Mouse (Mus musculus): Measurements from ENCODE around the gene Lpp. TPM values are rescaled to one million over a fixed set of nuclear protein-coding genes. Genes with fewer than 3 reads are reported as not detected.

Gene Lpp
- total RNA-seq, 2 experiments from 2014 or later, result 17.7 to 18.0 TPM

GRCm38 (mm10) chr16:24483527-24484101 lies 90.3 kb downstream of the Lpp start:
- Histone ChIP-seq H3K27ac (peak overlapping the region; percentile 95), H3K4me3 (peak overlapping the region; percentile 65)
- intact Hi-C loops (cut with DNase I), result loop anchor here (1.0 to 10.0 kb wide), 6 partner anchors 81 to 501 kb away; no protein-coding TSS in a partner anchor
- TF ChIP-seq CTCF (IDR thresholded peaks at IDR 0.05), result peak; percentile 37
- DNase-seq, result peak; percentile 90

DNA sequence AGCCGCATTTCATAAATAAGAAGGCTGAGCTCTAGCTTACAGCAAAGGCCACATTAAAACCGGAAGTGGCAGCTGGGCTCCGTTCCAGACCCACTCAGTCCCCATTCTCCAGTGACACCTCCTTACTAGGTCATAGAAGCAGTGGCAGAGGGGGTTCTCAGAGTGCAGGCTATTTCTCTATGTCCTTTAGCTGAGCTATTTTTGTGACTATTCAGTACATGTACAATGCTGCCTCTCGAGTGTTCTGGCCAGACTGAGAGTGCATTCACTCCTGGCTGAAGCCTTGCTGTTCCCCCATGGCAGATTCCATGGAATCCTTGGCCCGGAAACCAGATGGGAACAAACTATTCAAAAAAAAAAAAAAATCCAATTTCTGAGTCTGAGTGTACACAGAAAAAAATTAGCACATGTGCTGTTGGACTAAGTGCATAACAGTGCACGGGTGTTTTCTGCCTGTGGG lies 94.5 kb downstream of the Lpp start:
- DNase-seq, result peak; percentile 81
- H3K4me3 ChIP-seq, result no peak overlapping the region; the same call in 1 of the 2 replicates
- TF ChIP-seq CTCF (IDR thresholded peaks at IDR 0.05), result no peak; the same call in 1 of the 2 replicates
- H3K27ac ChIP-seq, result peak overlapping the region; percentile 90
- intact Hi-C loops (cut with DNase I), result loop anchor here (10.0 kb wide), 1 partner anchor 333 kb away; no protein-coding TSS in a partner anchor

DNA sequence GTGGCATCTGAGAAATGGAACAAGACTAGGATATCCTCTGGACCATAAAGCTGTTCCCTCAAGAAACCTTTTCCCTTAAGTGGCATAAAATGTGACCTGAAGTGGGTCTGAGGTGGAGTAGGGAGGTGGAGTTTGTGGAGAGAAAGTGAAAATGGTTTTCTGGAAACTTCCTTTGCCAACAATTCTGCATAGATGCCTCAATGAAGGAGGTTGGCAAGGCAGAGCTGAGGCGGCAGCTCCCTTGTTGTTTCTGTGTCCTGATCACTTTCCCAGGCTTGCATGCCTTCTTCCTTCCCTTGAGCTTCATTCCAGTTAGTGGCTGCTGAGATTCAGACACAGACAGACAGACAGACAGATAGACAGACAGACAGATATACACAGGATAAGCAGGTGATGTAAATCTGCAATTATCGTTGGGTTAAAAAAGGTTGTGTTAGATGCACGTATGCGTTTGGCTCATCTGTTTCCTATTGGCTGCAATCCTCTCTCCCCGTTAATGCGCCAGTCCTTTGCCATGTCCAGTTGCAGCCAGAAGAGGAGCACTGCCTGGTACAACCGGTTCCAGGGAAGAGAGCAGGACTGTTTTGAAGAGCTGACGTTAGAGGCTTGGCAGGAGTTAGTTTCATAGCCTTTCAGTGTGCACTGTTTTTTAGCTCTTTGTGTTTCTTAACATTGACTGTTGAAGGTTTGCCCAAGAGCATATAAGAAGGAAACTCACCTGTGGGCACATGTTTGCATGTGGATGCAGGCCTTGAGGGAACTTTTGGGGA lies 96.4 kb downstream of the Lpp start:
- Histone ChIP-seq H3K27ac (peak overlapping the region; percentile 90), H3K4me3 (no peak overlapping the region)
- intact Hi-C loops (cut with DNase I), result loop anchor here (5.0 to 10.0 kb wide), 5 partner anchors 298 to 773 kb away; no protein-coding TSS in a partner anchor
- DNase-seq, result peak; percentile 52
- TF ChIP-seq CTCF (IDR thresholded peaks at IDR 0.05), result no peak

DNA sequence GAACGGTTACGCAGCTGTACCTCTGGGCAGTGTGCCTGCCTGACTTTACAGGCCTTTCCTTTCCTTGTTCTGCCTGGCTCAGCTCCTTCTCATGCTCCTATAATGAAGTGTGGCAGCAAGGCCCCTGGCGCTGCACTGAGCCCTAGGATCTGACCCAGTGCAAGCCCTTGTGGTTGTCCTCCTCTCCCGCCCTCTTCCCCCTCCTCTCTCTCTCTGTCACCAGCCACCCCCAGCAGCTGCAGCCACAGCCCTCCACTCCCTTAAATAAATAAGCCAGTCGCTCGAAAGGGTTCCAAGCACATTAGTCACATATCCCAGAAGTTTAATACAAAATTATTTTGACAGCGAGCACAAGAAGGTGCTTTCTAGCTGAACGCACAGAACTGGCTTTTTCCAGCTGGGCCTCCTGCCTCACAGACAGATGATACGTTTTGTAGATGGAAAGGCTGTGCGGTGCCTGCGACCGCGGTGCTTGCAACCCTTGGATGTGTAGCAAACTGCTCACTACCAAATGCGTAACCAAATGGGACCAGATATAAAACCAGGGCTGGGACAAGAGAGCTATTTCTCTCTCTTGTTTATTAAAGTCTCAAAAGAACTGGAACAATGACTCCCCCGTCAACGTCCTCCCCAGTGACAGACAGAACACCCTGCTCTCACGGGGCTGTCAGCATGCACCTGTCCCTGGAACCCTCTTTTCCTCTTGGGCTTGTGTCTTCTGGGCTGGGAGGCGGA lies 97.6 kb downstream of the Lpp start:
- intact Hi-C loops (cut with DNase I), result loop anchor here (5.0 to 10.0 kb wide), 4 partner anchors 296 to 771 kb away; no protein-coding TSS in a partner anchor
- TF ChIP-seq CTCF (IDR thresholded peaks at IDR 0.05), result no peak
- peak; percentile 67 for DNase-seq
- peak overlapping the region; percentile 90 for H3K27ac ChIP-seq
- peak overlapping the region; percentile 32 for H3K4me3 ChIP-seq

DNA sequence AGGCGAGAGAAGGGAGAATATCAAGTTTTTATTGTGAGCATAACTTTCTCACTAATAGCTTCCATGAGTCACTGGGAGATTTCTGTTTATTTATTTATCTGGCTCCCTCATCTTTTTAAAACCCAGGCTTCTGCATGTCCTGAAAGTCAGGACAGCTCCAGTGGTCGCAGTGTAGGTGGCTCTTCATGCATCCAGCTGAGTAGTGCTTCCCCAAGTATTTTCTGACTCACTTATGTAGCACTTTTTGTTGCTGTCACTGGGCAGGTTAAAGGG lies 98.1 kb downstream of the Lpp start:
- intact Hi-C loops (cut with DNase I), result loop anchor here (5.0 to 10.0 kb wide), 4 partner anchors 296 to 771 kb away; no protein-coding TSS in a partner anchor
- Histone ChIP-seq H3K4me3 (peak overlapping the region; percentile 32; the same call in 1 of the 2 replicates), H3K27ac (peak overlapping the region; percentile 90)
- TF ChIP-seq CTCF (IDR thresholded peaks at IDR 0.05), result no peak
- no peak for DNase-seq

DNA sequence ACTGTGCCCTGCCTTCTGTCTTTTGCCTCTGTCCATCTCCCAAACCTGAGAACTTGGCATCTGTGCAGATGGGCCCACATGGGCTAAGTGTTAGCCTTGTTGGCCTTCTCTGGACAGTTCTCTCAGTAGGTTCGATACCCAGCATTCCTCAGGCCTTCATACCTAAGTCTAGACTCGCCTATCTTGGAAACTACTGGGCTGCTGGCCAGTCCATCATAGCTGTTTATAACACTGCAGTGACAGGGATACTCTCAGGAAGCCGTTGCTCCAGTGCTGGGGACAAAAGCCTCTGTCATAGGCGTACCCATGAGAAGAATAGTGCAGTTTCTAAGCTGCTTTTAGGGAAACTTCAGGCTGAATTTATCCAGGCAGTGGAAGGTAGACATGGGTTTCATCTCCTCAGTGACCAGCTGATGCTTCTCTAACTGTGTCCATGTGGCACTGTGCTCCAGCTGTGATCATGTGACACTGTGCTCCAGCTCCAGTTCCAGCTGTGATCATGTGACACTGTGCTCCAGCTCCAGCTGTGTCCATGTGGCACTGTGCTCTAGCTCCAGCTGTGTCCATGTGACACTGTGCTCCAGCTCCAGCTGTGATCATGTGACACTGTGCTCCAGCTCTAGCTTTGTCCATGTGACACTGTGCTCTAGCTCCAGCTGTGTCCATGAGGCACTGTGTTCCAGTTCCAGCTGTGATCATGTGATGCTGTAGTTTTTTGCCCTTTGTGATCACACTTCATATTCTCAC lies 99.1 kb downstream of the Lpp start:
- no peak overlapping the region for H3K4me3 ChIP-seq
- H3K27ac ChIP-seq, result peak overlapping the region; percentile 90
- intact Hi-C loops (cut with DNase I), result loop anchor here (5.0 to 10.0 kb wide), 4 partner anchors 295 to 770 kb away; no protein-coding TSS in a partner anchor
- TF ChIP-seq CTCF (IDR thresholded peaks at IDR 0.05), result no peak
- peak; percentile 65 for DNase-seq

- TF ChIP-seq CTCF (IDR thresholded peaks at IDR 0.05), result no peak
- intact Hi-C loops (cut with DNase I), result loop anchor here (5.0 to 10.0 kb wide), 4 partner anchors 293 to 768 kb away; no protein-coding TSS in a partner anchor
- H3K4me3 ChIP-seq, result peak overlapping the region; percentile 23; the same call in 1 of the 2 replicates
- DNase-seq, result peak; percentile 47
- peak overlapping the region; percentile 90 for H3K27ac ChIP-seq
Measured at GRCm38 (mm10) chr16:24494531-24494930, 101.2 kb downstream of the Lpp start.

DNA sequence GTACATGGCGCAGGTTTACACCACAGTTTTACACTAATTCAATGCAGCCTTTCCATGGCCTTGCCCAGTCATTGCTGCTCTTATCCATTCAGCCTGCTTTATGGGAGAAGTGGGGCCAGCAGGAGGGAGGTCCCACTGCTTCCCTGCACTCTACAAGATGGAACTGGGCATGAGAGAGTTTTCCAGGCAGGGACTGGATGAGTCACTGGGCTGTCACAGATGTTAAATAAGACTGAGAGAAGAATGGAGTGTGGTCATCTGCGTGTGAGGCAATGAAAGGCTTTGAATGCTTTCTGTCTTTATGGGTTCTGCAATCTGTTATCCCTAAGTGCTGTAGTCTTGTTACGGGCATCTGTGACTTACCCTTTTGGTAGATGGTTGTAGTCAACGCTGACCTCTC lies 102.2 kb downstream of the Lpp start:
- Histone ChIP-seq H3K4me3 (no peak overlapping the region), H3K27ac (peak overlapping the region; percentile 90)
- intact Hi-C loops (cut with DNase I), result loop anchor here (10.0 kb wide), 1 partner anchor 399 kb away; no protein-coding TSS in a partner anchor
- TF ChIP-seq CTCF (IDR thresholded peaks at IDR 0.05), result no peak
- DNase-seq, result peak; percentile 35

GRCm38 (mm10) chr16:24496635-24497034 lies 103.3 kb downstream of the Lpp start:
- DNase-seq, result no peak
- Histone ChIP-seq H3K27ac (peak overlapping the region; percentile 69; the same call in 1 of the 2 replicates), H3K4me3 (no peak overlapping the region)
- no peak for TF ChIP-seq CTCF (IDR thresholded peaks at IDR 0.05)
- intact Hi-C loops (cut with DNase I), result loop anchor here (10.0 kb wide), 1 partner anchor 398 kb away; no protein-coding TSS in a partner anchor

- DNase-seq, result no peak
- Histone ChIP-seq H3K27ac (peak overlapping the region; percentile 69), H3K4me3 (no peak overlapping the region)
- intact Hi-C loops (cut with DNase I), result loop anchor here (10.0 kb wide), 1 partner anchor 397 kb away; no protein-coding TSS in a partner anchor
- no peak for TF ChIP-seq CTCF (IDR thresholded peaks at IDR 0.05)
Measured at GRCm38 (mm10) chr16:24497413-24497812, 104.1 kb downstream of the Lpp start.

GRCm38 (mm10) chr16:24498103-24498659 lies 104.9 kb downstream of the Lpp start:
- Histone ChIP-seq H3K27ac (peak overlapping the region; percentile 69), H3K4me3 (no peak overlapping the region)
- no peak for TF ChIP-seq CTCF (IDR thresholded peaks at IDR 0.05)
- intact Hi-C loops (cut with DNase I), result loop anchor here (10.0 kb wide), 1 partner anchor 397 kb away; no protein-coding TSS in a partner anchor
- DNase-seq, result peak; percentile 56
